Mouse (Mus musculus) 3134 (cell line): Measurements from ENCODE around the gene Il25.

Experiments used
- DNase-seq: peaks from one replicate; pipeline ENCODE4 v3.0.0-alpha.2; 2011; ENCODE audit warnings: low spot score; ENCODE audit not compliant: insufficient read length; ENCODE audit errors: extremely low read depth

The Il25 gene

GRCm38 (mm10) chr14:54932645-54933150 is at the start of gene Il25:
TSS of gene Il25 (plus strand) at chr14:54932695.
- DNase-seq = no peak

DNA sequence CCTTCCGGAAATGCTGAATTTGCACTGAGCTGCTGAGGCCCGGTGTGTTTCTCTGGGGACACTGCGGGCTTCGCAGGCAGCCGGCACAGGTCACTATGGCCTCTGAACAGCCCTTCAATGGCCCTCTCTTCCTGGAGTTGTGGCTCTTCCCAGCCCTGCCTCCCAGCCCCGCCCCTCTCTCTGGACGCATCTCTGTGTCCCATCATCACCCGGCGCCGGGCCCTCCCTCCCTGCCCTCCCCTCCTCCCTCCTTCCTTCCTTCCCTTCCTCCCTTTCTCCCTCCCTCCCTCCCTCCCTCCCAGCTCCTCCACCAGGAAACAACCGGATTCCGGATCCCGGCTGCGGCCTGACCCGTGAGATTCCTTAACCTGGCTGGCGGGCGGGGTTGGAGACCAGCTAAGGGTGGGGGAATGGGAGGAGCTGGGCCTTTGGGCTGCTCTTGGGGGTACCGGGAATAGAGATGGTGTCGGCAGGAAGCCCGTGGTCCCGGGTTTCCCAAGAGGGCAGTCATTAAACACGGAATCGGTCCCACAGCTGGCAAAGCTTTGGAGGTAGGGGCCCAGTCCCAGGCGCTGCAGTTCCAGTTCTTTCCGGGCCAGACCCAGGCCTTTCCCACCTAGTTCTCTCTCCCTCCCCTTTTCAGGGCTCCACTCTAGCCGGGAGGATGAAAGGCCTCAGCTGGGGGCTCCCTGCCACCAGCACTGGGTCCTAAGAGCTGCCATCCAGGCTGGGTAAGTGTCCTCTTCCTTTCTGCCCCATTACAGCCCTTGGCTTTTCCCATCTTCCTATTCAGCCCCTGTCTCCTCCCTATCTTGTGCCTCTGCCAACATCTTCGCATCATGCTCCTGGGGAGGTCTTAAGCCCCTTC is 49.1 kb upstream of the Il25 start, which contains the start of the genes Bcl2l2 and Gm20521:
Bcl2l2 (plus strand) TSS at position 224 of the 868 bp plus-strand sequence.
Gm20521 (plus strand) TSS at position 288 of the 868 bp plus-strand sequence.
- peak; percentile 90 for DNase-seq

DNA sequence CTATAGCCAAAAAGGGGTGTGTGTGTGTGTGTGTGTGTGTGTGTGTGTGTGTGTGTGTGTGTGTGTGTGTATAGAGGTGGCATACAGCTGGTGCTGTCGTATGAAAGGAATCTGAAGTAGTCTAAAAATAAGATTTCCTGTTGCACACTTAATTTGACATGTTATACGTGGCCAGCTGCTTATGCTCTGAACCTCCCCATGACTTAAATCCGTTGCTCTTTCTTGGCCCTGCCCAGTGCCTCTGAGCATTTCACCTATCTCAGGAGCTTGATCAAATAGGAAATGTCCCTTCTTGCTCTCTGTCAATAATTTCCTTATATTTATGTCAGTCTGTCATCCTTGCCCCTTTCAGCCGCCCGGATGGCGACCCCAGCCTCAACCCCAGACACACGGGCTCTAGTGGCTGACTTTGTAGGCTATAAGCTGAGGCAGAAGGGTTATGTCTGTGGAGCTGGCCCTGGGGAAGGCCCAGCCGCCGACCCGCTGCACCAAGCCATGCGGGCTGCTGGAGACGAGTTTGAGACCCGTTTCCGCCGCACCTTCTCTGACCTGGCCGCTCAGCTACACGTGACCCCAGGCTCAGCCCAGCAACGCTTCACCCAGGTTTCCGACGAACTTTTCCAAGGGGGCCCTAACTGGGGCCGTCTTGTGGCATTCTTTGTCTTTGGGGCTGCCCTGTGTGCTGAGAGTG is 48.3 kb upstream of the Il25 start:
- no peak for DNase-seq

- DNase-seq = no peak
Observed at GRCm38 (mm10) chr14:54885309-54885708, 47.2 kb upstream of the Il25 start.

- DNase-seq = no peak
Observed at GRCm38 (mm10) chr14:54892200-54892599, 40.3 kb upstream of the Il25 start, which contains the start of gene Pabpn1. TSS of gene Pabpn1 (plus strand) at chr14:54892500.

- DNase-seq = peak; percentile 93
Observed at GRCm38 (mm10) chr14:54893651-54894181, 38.8 kb upstream of the Il25 start.

DNA sequence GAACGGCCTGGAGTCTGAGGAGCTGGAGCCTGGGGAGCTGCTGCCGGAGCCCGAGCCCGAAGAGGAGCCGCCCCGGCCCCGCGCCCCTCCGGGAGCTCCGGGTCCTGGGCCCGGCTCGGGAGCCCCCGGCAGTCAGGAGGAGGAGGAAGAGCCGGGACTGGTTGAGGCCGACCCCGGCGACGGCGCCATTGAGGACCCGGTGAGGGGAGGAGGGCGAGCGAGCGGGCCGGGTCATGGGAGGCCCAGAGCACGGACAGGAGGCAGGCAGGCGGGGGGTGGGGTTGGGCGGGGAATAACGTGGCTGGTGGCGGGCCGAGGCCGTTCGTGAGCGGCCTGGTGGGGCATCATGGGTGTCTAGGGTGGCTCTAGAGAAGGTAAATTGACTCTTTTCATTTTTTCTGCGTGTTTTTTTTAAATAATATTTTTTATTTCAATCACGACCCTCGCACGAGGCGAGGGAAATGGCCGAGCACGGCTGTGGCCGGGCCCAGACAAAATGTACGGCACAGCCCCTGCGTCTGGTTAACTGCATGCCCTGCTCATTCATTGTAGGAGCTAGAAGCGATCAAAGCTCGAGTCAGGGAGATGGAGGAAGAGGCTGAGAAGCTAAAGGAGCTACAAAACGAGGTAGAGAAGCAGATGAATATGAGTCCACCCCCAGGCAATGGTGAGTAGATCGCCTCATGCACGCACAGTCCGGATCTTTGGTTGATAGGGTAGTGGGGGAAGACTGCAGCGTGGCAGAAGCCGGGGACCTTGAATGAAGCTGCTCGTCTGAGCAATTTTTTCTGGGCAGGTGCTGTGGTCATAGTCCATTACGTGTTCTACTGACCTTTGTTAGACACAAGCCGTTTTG is 38.0 kb upstream of the Il25 start:
- DNase-seq = peak; percentile 66

- DNase-seq = no peak
Observed at GRCm38 (mm10) chr14:54897445-54897844, 35.0 kb upstream of the Il25 start.

DNA sequence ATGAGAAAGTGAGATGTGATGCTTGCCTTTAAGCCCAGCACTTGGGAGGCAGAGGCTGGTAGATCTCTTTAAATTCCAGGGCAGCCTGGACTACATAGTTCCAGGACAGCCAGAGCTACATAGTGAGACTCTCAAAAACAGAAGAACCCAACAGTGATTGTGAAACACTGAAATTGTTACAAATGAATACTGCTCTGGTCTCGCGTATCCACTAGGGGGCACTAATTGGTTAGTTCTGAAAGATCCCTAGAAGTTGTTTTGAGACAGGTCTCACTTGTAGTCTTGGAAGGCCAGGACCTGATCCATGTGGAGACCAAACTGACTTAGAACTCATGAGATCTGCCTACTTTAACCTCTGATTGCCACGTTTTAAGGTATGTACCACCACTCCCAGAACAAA is 32.1 kb upstream of the Il25 start:
- DNase-seq = no peak

GRCm38 (mm10) chr14:54903641-54904040 is 28.9 kb upstream of the Il25 start:
- peak; percentile 38 for DNase-seq

- DNase-seq = no peak
Observed at GRCm38 (mm10) chr14:54908682-54909081, 23.8 kb upstream of the Il25 start.

- no peak for DNase-seq
Observed at GRCm38 (mm10) chr14:54912109-54912850, 20.2 kb upstream of the Il25 start.

DNA sequence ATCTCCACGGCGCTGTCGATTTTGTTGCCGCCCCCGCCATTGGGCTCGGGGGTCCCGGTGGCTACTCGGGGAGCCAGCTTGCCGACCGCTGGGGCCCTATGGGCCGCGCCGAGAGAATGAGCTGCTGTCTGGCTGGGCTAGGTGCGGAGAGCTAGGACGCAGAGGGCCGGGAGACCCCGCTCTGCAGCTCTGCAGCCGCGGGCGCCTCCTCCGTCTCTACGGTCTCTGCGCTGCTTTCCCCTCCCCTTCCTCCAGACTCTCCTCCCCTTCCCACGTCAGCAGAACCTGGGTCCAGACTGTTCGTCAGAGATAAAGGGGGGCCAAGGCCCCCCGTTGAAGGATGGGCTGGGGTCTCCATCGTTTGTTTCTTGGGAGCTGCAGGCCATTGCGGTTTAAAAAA is 19.6 kb upstream of the Il25 start, which contains the start of gene Slc22a17:
Slc22a17 (minus strand) TSS at position 247 of the 400 bp plus-strand sequence.
- DNase-seq = no peak

DNA sequence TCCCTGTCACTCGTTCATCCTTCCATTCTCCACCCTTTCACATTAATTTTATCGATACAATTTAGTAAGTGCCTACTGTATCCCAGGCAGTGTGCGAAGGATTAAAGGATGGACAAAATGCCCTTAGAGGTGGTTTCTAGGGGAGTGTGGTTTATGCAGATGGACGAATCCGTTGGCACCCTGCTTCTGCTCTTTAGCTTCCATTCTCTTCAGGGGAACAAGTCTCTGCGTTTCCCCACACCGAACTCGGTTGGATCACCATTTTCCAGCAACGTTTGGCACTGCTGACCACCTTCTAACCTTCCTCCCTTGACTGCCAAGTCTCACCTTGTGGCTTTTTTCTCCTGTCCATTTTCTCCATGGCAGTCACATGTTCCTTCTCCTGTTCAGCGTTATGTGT is 19.2 kb upstream of the Il25 start:
- no peak for DNase-seq

- no peak for DNase-seq
Observed at GRCm38 (mm10) chr14:54920076-54920685, 12.3 kb upstream of the Il25 start.

- peak; percentile 45 for DNase-seq
Observed at GRCm38 (mm10) chr14:54924641-54925348, 7.7 kb upstream of the Il25 start.

DNA sequence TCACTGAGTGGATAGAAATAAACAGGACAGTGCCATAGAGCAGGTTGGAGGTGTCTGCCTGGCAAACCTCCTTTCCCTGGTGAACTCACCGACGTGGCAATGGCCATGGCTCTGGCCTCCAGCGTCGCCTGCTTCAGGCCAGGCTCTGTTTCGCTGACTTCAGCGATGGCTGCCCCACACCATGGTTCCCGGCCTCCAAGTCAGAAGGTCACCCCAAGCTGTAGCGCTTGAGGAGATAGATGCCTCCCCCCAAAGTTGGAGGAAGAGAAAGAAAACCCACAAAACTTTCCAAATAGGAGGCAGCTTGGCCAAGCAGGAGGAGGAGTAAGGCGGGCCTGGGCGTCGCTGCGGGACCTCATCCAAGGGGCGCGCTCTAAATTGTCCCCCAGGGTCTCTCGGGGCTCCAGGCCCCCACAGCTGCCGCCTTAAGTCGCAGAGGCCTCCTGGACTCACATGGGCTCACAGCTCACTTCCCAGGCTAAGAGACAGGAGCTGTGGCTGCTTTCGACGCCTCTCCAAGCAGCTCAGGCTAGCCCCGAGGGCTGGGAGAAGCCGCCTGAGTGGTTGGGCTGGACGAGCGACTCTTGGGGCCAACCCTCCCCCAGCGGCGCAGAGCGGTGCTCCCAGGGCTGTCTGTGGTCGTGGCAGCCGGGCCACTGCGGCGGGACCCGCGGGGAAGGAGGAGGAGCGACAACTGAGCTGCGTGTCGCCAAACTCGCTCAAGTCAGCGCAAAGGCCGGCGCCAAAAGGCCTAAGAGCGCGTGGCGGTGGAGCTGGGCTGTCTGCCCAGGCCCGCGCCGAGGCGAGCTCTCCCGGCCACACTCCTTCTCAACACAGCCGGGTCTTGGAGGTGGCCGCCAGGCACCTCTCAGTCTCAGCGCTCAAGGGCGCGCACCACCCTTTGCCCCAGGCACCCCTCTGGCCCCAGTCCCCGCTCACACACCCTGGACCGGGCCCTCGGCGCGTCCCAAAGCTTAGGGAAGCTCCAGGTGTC is 6.8 kb upstream of the Il25 start, which contains the start of gene Efs:
Efs (minus strand) TSS at position 778 of the 994 bp plus-strand sequence.
- no peak for DNase-seq
